22 mouse cellular contexts compared by ENCODE assay signal in the genomic region with DNA sequence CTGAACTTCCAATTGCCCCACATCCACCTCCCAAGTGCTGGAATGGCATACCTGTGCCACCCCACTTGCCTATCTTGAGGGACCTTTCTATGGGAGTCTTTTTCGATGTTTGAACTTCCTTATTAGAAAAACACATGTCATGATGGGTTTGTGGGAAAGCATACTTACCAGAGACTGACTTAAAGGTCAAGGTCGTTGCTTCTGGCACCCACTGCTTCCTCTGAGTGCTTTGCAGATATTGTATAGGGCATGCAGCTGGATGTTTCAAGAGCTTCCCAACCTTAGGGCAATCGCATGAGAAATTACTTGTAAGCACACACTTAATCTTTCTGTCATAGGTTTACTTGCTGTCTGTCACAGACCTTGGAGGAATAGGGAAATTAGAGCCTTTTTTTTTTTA. TPM values are rescaled to one million over a fixed set of nuclear protein-coding genes. Genes with fewer than 3 reads are reported as not detected.
"Had no signal": no experiment of that assay in that cellular context is flagged by ENCODE, and none has a peak within 500 bp of the region (broad histone marks: within the 10 kb centered on the region; RNA-seq: fewer than 3 reads in every experiment).

No protein-coding gene starts in this region.

- H3K27me3 ChIP-seq: kidney, embryonic 15.5 days; limb, embryonic 12.5 days; limb, embryonic 15.5 days; midbrain, embryonic 12.5 days; midbrain, embryonic 15.5 days; neural tube, embryonic 12.5 days; neural tube, embryonic 15.5 days had no signal

- H3K27ac ChIP-seq: kidney, embryonic 15.5 days; limb, embryonic 12.5 days; limb, embryonic 15.5 days; midbrain, embryonic 12.5 days; midbrain, embryonic 15.5 days; neural tube, embryonic 12.5 days; neural tube, embryonic 15.5 days had no signal

- H3K4me2 ChIP-seq: kidney, embryonic 15.5 days; limb, embryonic 12.5 days; limb, embryonic 15.5 days; midbrain, embryonic 12.5 days; midbrain, embryonic 15.5 days; neural tube, embryonic 12.5 days; neural tube, embryonic 15.5 days had no signal

- H3K4me3 ChIP-seq: kidney, embryonic 15.5 days; limb, embryonic 12.5 days; limb, embryonic 15.5 days; midbrain, embryonic 12.5 days; midbrain, embryonic 15.5 days; neural tube, embryonic 12.5 days; neural tube, embryonic 15.5 days had no signal

- H3K36me3 ChIP-seq: kidney, embryonic 15.5 days; limb, embryonic 12.5 days; limb, embryonic 15.5 days; midbrain, embryonic 12.5 days; midbrain, embryonic 15.5 days; neural tube, embryonic 12.5 days; neural tube, embryonic 15.5 days had no signal

- H3K4me1 ChIP-seq: kidney, embryonic 15.5 days; limb, embryonic 12.5 days; limb, embryonic 15.5 days; midbrain, embryonic 12.5 days; midbrain, embryonic 15.5 days; neural tube, embryonic 12.5 days; neural tube, embryonic 15.5 days had no signal

- DNase-seq: kidney, adult 2 months; kidney, postnatal 10 days; kidney, postnatal 36 days; left cerebral cortex, postnatal 4 days; lung, adult 2 months; lung, postnatal 14 days; lung, postnatal 4 days; right cerebral cortex, adult 18-20 months; right cerebral cortex, postnatal 14 days; right cerebral cortex, postnatal 4 days; thymus, postnatal 25 days had no signal

- H3K9me3 ChIP-seq: kidney, embryonic 15.5 days; limb, embryonic 12.5 days; limb, embryonic 15.5 days; midbrain, embryonic 12.5 days; midbrain, embryonic 15.5 days; neural tube, embryonic 12.5 days; neural tube, embryonic 15.5 days had no signal

- ATAC-seq: inflammation-experienced regulatory T-cells, adult 6 months; intestine, postnatal 0 days; midbrain, embryonic 15.5 days had no signal

- H3K9ac ChIP-seq: kidney, embryonic 15.5 days; limb, embryonic 12.5 days; limb, embryonic 15.5 days; midbrain, embryonic 12.5 days; midbrain, embryonic 15.5 days; neural tube, embryonic 12.5 days; neural tube, embryonic 15.5 days had no signal

RNA-seq across cellular contexts. Expression of a gene that starts 5.0 kb away (rescaled TPM):
- polyA plus RNA-seq: intestine, postnatal 0 days; kidney, embryonic 15.5 days; limb, embryonic 12.5 days; limb, embryonic 15.5 days; lung, embryonic 16.5 days; midbrain, embryonic 12.5 days; stomach, embryonic 14.5 days had no signal
